In the genomic region with DNA sequence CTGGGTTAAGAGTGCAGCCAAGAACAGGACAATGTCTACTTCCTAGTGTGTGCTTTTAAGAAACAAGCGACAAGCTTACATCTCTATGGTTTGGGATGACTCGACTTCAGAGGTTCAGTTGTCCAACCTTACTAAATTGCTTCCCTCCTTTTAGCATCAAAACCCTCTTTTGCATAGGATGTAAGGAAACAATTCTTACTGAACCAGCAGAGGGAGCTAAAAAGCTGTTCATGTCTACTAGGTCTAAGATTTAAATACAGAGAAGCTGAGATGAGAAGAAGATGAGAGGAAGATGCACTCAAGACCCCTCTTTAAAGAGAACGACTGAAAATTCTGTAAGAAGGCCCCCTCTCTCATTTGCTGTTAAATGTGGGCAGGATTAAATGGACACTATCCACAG, we compare ENCODE assay signal across 10 mouse cellular contexts. TPM values are rescaled to one million over a fixed set of nuclear protein-coding genes. Genes with fewer than 3 reads are reported as not detected.
DNase-seq lines count a peak whose midpoint lies in the region; ATAC-seq and TF ChIP-seq lines count a peak whose summit lies in the region.
"Had no signal": no experiment of that assay in that cellular context is flagged by ENCODE, and none has a peak within 500 bp of the region (broad histone marks: within the 10 kb centered on the region; RNA-seq: fewer than 3 reads in every experiment).

No protein-coding gene starts in this region.

- peak; percentile 81 for TF ChIP-seq CTCF in forebrain, postnatal 0 days (IDR thresholded peaks at IDR 0.05; ENCODE audit: low read depth)
- 0 out of 2 replicates have a peak, but pooled peaks have one; percentile 0 for TF ChIP-seq CTCF in lung, adult 2 months (IDR thresholded peaks at IDR 0.05; ENCODE audit: insufficient read depth, low read length)
- TF ChIP-seq CTCF in brain, embryonic 14.5 days (IDR thresholded peaks at IDR 0.05; ENCODE audit: borderline replicate concordance, extremely low read depth, insufficient read depth, insufficient read length), result no peak

- no peaks in the 10 kb centered on the region for H3K27me3 ChIP-seq in forebrain, postnatal 0 days (ENCODE audit: insufficient read depth, low read length)
- no peaks in the 10 kb centered on the region for H3K27me3 ChIP-seq in forebrain, embryonic 15.5 days

- H3K9ac ChIP-seq in forebrain, postnatal 0 days, result no peak overlapping the region
- no peak overlapping the region for H3K9ac ChIP-seq in forebrain, embryonic 15.5 days (replicated peaks)

- H3K4me1 ChIP-seq in forebrain, postnatal 0 days (ENCODE audit: insufficient read depth), result no peaks in the 10 kb centered on the region
- no peaks in the 10 kb centered on the region for H3K4me1 ChIP-seq in forebrain, embryonic 15.5 days
- no peaks in the 10 kb centered on the region for H3K4me1 ChIP-seq in lung, adult 2 months (ENCODE audit: control insufficient read depth, insufficient read depth, low read length)

- 0 out of 2 replicates have a peak, but pooled peaks have one; percentile 36 for ATAC-seq in forebrain, postnatal 0 days
- ATAC-seq in forebrain, embryonic 15.5 days (replicated peaks), result no peak

- no peaks in the 10 kb centered on the region for H3K9me3 ChIP-seq in forebrain, postnatal 0 days (ENCODE audit: low read length)
- H3K9me3 ChIP-seq in forebrain, embryonic 15.5 days, result no peaks in the 10 kb centered on the region

- peak; percentile 75 for DNase-seq in forebrain, postnatal 0 days
- DNase-seq in lung, adult 2 months, result no peak
- no peak for DNase-seq in lung, adult 18-20 months
- peak; percentile 85 for DNase-seq in brain, embryonic 14.5 days (ENCODE audit: low read depth)
- DNase-seq in mesoderm, embryonic 11.5 days (ENCODE audit: low read depth, low spot score), result peak; percentile 57
- DNase-seq in ovary, postnatal 36 days (ENCODE audit: low spot score), result no peak
- DNase-seq in urinary bladder, postnatal 4 days (ENCODE audit: low spot score in 2 of 2), result no peak

- 51% methylated on average over 3 of the region's 3 CpGs for WGBS in forebrain, postnatal 0 days
- WGBS in forebrain, embryonic 15.5 days, result 53% methylated on average over 3 of the region's 3 CpGs
- WGBS in lung, adult 2 months, result 48% methylated on average over 3 of the region's 3 CpGs

- H3K36me3 ChIP-seq in forebrain, postnatal 0 days (ENCODE audit: insufficient read depth), result peaks cover 20% of the 10 kb centered on the region
- peaks cover 23% of the 10 kb centered on the region for H3K36me3 ChIP-seq in forebrain, embryonic 15.5 days

- H3K27ac ChIP-seq in forebrain, postnatal 0 days (ENCODE audit: low read depth, low read length), result no peak overlapping the region
- H3K27ac ChIP-seq in forebrain, embryonic 15.5 days (replicated peaks), result no peak overlapping the region

- TF ChIP-seq POLR2A in lung, adult 2 months (IDR thresholded peaks at IDR 0.05; ENCODE audit: borderline replicate concordance, extremely low read depth, low read depth, low read length), result no peak
- TF ChIP-seq POLR2A in brain, embryonic 14.5 days (IDR thresholded peaks at IDR 0.05; ENCODE audit: borderline replicate concordance, extremely low read depth, insufficient read depth, insufficient read length, poor library complexity, severe bottlenecking), result no peak

- no peak overlapping the region for H3K4me2 ChIP-seq in forebrain, postnatal 0 days (ENCODE audit: low read depth)
- no peak overlapping the region for H3K4me2 ChIP-seq in forebrain, embryonic 15.5 days (replicated peaks)

- H3K4me3 ChIP-seq in forebrain, postnatal 0 days (ENCODE audit: low read depth, low read length), result no peak overlapping the region
- H3K4me3 ChIP-seq in forebrain, embryonic 15.5 days, result no peak overlapping the region
- H3K4me3 ChIP-seq in lung, adult 2 months (replicated peaks; ENCODE audit: extremely low read depth, low read depth, low read length), result no peak overlapping the region

RNA-seq across cellular contexts. Expression of gene Cwc27, which starts 11.3 kb away (rescaled TPM):
- 14.8 and 18.9 TPM in 2 replicates for total RNA-seq in forebrain, postnatal 0 days (2014; rRNA removed)
- 21.8 and 26.7 TPM in 2 replicates for polyA plus RNA-seq in forebrain, postnatal 0 days (2015; fragmentation: Nextera tagmentation; extraction: Ambion mirVana)
- polyA plus RNA-seq in forebrain, embryonic 15.5 days (2015; fragmentation: Nextera tagmentation; extraction: Ambion mirVana), result 29.2 and 32.2 TPM in 2 replicates
- 1.6 and 2.4 TPM in 2 replicates for polyA plus RNA-seq in lung, adult 2 months (2012; rRNA removed)
- 10.4 and 12.3 TPM in 2 replicates for polyA plus RNA-seq in brain, embryonic 14.5 days (2012; rRNA removed)

RNA-seq across cellular contexts. Expression of gene Srek1ip1, which starts 13.4 kb away (rescaled TPM):
- 13.4 and 15.9 TPM in 2 replicates for total RNA-seq in forebrain, postnatal 0 days (2014; rRNA removed)
- polyA plus RNA-seq in forebrain, postnatal 0 days (2015; fragmentation: Nextera tagmentation; extraction: Ambion mirVana), result 9.7 and 12.9 TPM in 2 replicates
- 17.8 and 18.2 TPM in 2 replicates for polyA plus RNA-seq in forebrain, embryonic 15.5 days (2015; fragmentation: Nextera tagmentation; extraction: Ambion mirVana)
- polyA plus RNA-seq in lung, adult 2 months (2012; rRNA removed), result 3.3 and 5.5 TPM in 2 replicates
- 22.2 and 22.5 TPM in 2 replicates for polyA plus RNA-seq in brain, embryonic 14.5 days (2012; rRNA removed)

RNA-seq across cellular contexts. Expression of gene Shisal2b, which starts 58.0 kb away (rescaled TPM):
- total RNA-seq in forebrain, postnatal 0 days (2014; rRNA removed), result 1.8 and 3.0 TPM in 2 replicates
- 1.7 and 2.4 TPM in 2 replicates for polyA plus RNA-seq in forebrain, postnatal 0 days (2015; fragmentation: Nextera tagmentation; extraction: Ambion mirVana)
- 0.36 and 0.55 TPM in 2 replicates for polyA plus RNA-seq in forebrain, embryonic 15.5 days (2015; fragmentation: Nextera tagmentation; extraction: Ambion mirVana)
- polyA plus RNA-seq in lung, adult 2 months (2012; rRNA removed), result not detected in 2 replicates
- 0.41 and 0.68 TPM in 2 replicates for polyA plus RNA-seq in brain, embryonic 14.5 days (2012; rRNA removed)
- polyA plus RNA-seq: gonadal fat pad, adult 2 months; testis, adult 2 months had no signal

Comparison
In these comparisons a context has a peak if more than half of its experiments do, and no peak if none do; other contexts are left out.
1. DNase-seq: peak in forebrain, postnatal 0 days (single experiment), brain, embryonic 14.5 days (single experiment) and mesoderm, embryonic 11.5 days (single experiment); none in lung, adult 2 months (single experiment), lung, adult 18-20 months (0 of 2), ovary, postnatal 36 days (single experiment) and urinary bladder, postnatal 4 days (0 of 2).